Mouse (Mus musculus) kidney, adult 2 months (tissue): ENCODE measurements around the gene Nap1l4.

Source experiments
- CTCF ChIP-seq: fragments of 200-500 bp; conservative IDR thresholded peaks from 2 replicates; pipeline ENCODE4 v1.5.1; 2011; ENCODE audit warnings: low read depth, mild to moderate bottlenecking, control low read depth, low read length, moderate library complexity, mixed read lengths; ENCODE audit not compliant: insufficient read depth, insufficient read length
- POLR2A ChIP-seq: fragments of 200-500 bp; IDR thresholded peaks from one replicate; pipeline ENCODE4 v1.6.1; 2011; ENCODE audit warnings: low read depth, low read length, control low read depth

- TF ChIP-seq POLR2A (no peak), CTCF (no peak)
These were observed 38.7 kb upstream of the Nap1l4 start for GRCm38 (mm10) chr7:143587586-143587985.
